Mouse (Mus musculus) midbrain, embryonic 12.5 days (tissue): Measurements from ENCODE around the gene Fgfr2. TPM values are rescaled to one million over a fixed set of nuclear protein-coding genes. Genes with fewer than 3 reads are reported as not detected.

Experiments
- ATAC-seq: fragments of 200-750 bp; cut with Nextera tagmentation; 2 replicates; pipeline ENCODE4 v1.8.0; 2017; ENCODE audit warnings: low read depth, moderate TSS enrichment, moderate library complexity; ENCODE audit not compliant: low FRiP score
- H3K27ac ChIP-seq: fragments of 300-500 bp; sonication (generic); replicated peaks from 2 replicates; pipeline ENCODE4 v1.5.1; 2016; ENCODE audit warnings: mild to moderate bottlenecking
- H3K27me3 ChIP-seq: fragments of 300-500 bp; sonication (generic); 2 replicates; pipeline ENCODE4 v1.6.1; 2016; ENCODE audit warnings: mild to moderate bottlenecking
- H3K36me3 ChIP-seq: fragments of 300-500 bp; sonication (generic); 2 replicates; pipeline ENCODE4 v1.6.1; 2016
- H3K4me1 ChIP-seq: fragments of 300-500 bp; sonication (generic); 2 replicates; pipeline ENCODE4 v1.6.1; 2016
- H3K4me2 ChIP-seq: fragments of 300-500 bp; sonication (generic); replicated peaks from 2 replicates; pipeline ENCODE4 v1.6.1; 2016; ENCODE audit warnings: mild to moderate bottlenecking, moderate library complexity
- H3K4me3 ChIP-seq: fragments of 300-500 bp; sonication (generic); 2 replicates; pipeline ENCODE4 v1.5.1; 2016; ENCODE audit warnings: mild to moderate bottlenecking
- H3K9ac ChIP-seq: fragments of 300-500 bp; sonication (generic); replicated peaks from 2 replicates; pipeline ENCODE4 v1.6.1; 2016; ENCODE audit warnings: mild to moderate bottlenecking, moderate library complexity
- H3K9me3 ChIP-seq: fragments of 300-500 bp; sonication (generic); 2 replicates; pipeline ENCODE4 v1.6.1; 2016; ENCODE audit warnings: mild to moderate bottlenecking
- WGBS: fragments of 180-500 bp; shearing (Covaris S2); methylation state at CpG from one replicate; pipeline ENCODE4 v1.1.7; 2016; 5-methylcytosine and 5-hydroxymethylcytosine counted together
- polyA plus RNA-seq: library from polyadenylated mRNA; unstranded; fragments of >200 nt; fragmentation: Nextera tagmentation; extraction: Ambion mirVana; gene quantifications from 2 replicates; pipeline ENCODE4 v1.2.1, GENCODE M21; 2016

The Fgfr2 gene
- polyA plus RNA-seq, 1 experiment from 2014 or later, result 96.5 TPM

- 94% methylated on average over 2 of the region's 2 CpGs for WGBS
- H3K4me1 ChIP-seq, result peaks cover 4% of the 10 kb centered on the region
- H3K9ac ChIP-seq, result no peak overlapping the region
- no peak overlapping the region for H3K4me2 ChIP-seq
- H3K9me3 ChIP-seq, result no peaks in the 10 kb centered on the region
- H3K4me3 ChIP-seq, result no peak overlapping the region
- no peaks in the 10 kb centered on the region for H3K27me3 ChIP-seq
- no peak for ATAC-seq
- H3K27ac ChIP-seq, result no peak overlapping the region
- H3K36me3 ChIP-seq, result peaks cover 40% of the 10 kb centered on the region
These were observed 2928.1 kb downstream of the Fgfr2 start for GRCm38 (mm10) chr7:130195081-130195480.

GRCm38 (mm10) chr7:130190329-130190975 lies 2932.7 kb downstream of the Fgfr2 start:
- no peak for ATAC-seq
- Histone ChIP-seq H3K27ac (no peak overlapping the region; the same call in 1 of the 2 replicates), H3K4me1 (no peaks in the 10 kb centered on the region; the same call in 1 of the 2 replicates), H3K36me3 (peaks cover 39% of the 10 kb centered on the region), H3K4me2 (no peak overlapping the region), H3K9me3 (no peaks in the 10 kb centered on the region), H3K27me3 (0 out of 2 replicates have a peak, but pooled peaks cover 6% of the 10 kb centered on the region), H3K4me3 (no peak overlapping the region), H3K9ac (no peak overlapping the region)
- 73% methylated on average over 15 of the region's 15 CpGs for WGBS

- no peak overlapping the region for H3K9ac ChIP-seq
- no peak overlapping the region for H3K27ac ChIP-seq
- H3K4me3 ChIP-seq, result no peak overlapping the region
- ATAC-seq, result no peak
- peaks cover 43% of the 10 kb centered on the region for H3K36me3 ChIP-seq
- H3K9me3 ChIP-seq, result no peaks in the 10 kb centered on the region
- WGBS, result 69% methylated on average over 4 of the region's 4 CpGs
- 0 out of 2 replicates have a peak, but pooled peaks cover 9% of the 10 kb centered on the region for H3K27me3 ChIP-seq
- no peaks in the 10 kb centered on the region; the same call in 1 of the 2 replicates for H3K4me1 ChIP-seq
- H3K4me2 ChIP-seq, result no peak overlapping the region
These were observed 2933.2 kb downstream of the Fgfr2 start for GRCm38 (mm10) chr7:130189901-130190300.

- WGBS, result 88% methylated on average over 2 of the region's 2 CpGs
- Histone ChIP-seq H3K4me3 (no peak overlapping the region), H3K36me3 (peaks cover 52% of the 10 kb centered on the region), H3K27ac (no peak overlapping the region), H3K9me3 (no peaks in the 10 kb centered on the region), H3K9ac (no peak overlapping the region), H3K4me2 (no peak overlapping the region), H3K27me3 (0 out of 2 replicates have a peak, but pooled peaks cover 13% of the 10 kb centered on the region), H3K4me1 (no peaks in the 10 kb centered on the region; the same call in 1 of the 2 replicates)
- ATAC-seq, result no peak
These were observed 2935.0 kb downstream of the Fgfr2 start for GRCm38 (mm10) chr7:130188108-130188507.

- WGBS, result 86% methylated on average over 5 of the region's 5 CpGs
- Histone ChIP-seq H3K9ac (no peak overlapping the region), H3K4me3 (no peak overlapping the region), H3K36me3 (peaks cover 56% of the 10 kb centered on the region), H3K4me2 (no peak overlapping the region), H3K27ac (no peak overlapping the region), H3K4me1 (peaks cover 16% of the 10 kb centered on the region), H3K9me3 (no peaks in the 10 kb centered on the region), H3K27me3 (peaks cover 20% of the 10 kb centered on the region; the same call in 1 of the 2 replicates)
- ATAC-seq, result no peak
These were observed 2938.3 kb downstream of the Fgfr2 start for GRCm38 (mm10) chr7:130184864-130185263.

- Histone ChIP-seq H3K4me1 (peaks cover 16% of the 10 kb centered on the region), H3K4me3 (no peak overlapping the region), H3K36me3 (peaks cover 58% of the 10 kb centered on the region), H3K27me3 (peaks cover 21% of the 10 kb centered on the region; the same call in 1 of the 2 replicates), H3K9me3 (no peaks in the 10 kb centered on the region), H3K4me2 (no peak overlapping the region), H3K27ac (no peak overlapping the region), H3K9ac (no peak overlapping the region)
- 72% methylated on average over 5 of the region's 5 CpGs for whole genome bisulfite sequencing
- ATAC-seq, result no peak
These were observed 2939.2 kb downstream of the Fgfr2 start for GRCm38 (mm10) chr7:130183960-130184359.

- no peaks in the 10 kb centered on the region for H3K9me3 ChIP-seq
- H3K4me1 ChIP-seq, result peaks cover 16% of the 10 kb centered on the region
- H3K36me3 ChIP-seq, result peaks cover 64% of the 10 kb centered on the region
- ATAC-seq, result no peak
- peaks cover 25% of the 10 kb centered on the region; the same call in 1 of the 2 replicates for H3K27me3 ChIP-seq
- H3K27ac ChIP-seq, result 0 out of 2 replicates have a peak overlapping the region, but pooled peaks have one; percentile 32
- H3K4me3 ChIP-seq, result peak overlapping the region; percentile 17; the same call in 1 of the 2 replicates
- WGBS, result 14% methylated on average over 18 of the region's 18 CpGs
- peak overlapping the region; percentile 35 for H3K4me2 ChIP-seq
- H3K9ac ChIP-seq, result no peak overlapping the region
These were observed 2940.6 kb downstream of the Fgfr2 start for GRCm38 (mm10) chr7:130182551-130182950.

- no peaks in the 10 kb centered on the region for H3K9me3 ChIP-seq
- H3K27me3 ChIP-seq, result peaks cover 12% of the 10 kb centered on the region; the same call in 1 of the 2 replicates
- peaks cover 16% of the 10 kb centered on the region for H3K4me1 ChIP-seq
- 68% methylated on average over 3 of the region's 3 CpGs for WGBS
- peaks cover 59% of the 10 kb centered on the region for H3K36me3 ChIP-seq
- no peak overlapping the region for H3K4me3 ChIP-seq
- ATAC-seq, result no peak
- H3K9ac ChIP-seq, result no peak overlapping the region
- no peak overlapping the region for H3K4me2 ChIP-seq
- no peak overlapping the region for H3K27ac ChIP-seq
These were observed 2944.2 kb downstream of the Fgfr2 start for GRCm38 (mm10) chr7:130178991-130179390.

GRCm38 (mm10) chr7:130177009-130177408 lies 2946.1 kb downstream of the Fgfr2 start:
- H3K4me2 ChIP-seq, result no peak overlapping the region
- H3K9me3 ChIP-seq, result no peaks in the 10 kb centered on the region
- 85% methylated on average over 5 of the region's 5 CpGs for WGBS
- H3K36me3 ChIP-seq, result peaks cover 66% of the 10 kb centered on the region
- peaks cover 13% of the 10 kb centered on the region for H3K27me3 ChIP-seq
- no peak for ATAC-seq
- peaks cover 8% of the 10 kb centered on the region; the same call in 1 of the 2 replicates for H3K4me1 ChIP-seq
- H3K9ac ChIP-seq, result no peak overlapping the region
- H3K27ac ChIP-seq, result no peak overlapping the region
- no peak overlapping the region for H3K4me3 ChIP-seq

GRCm38 (mm10) chr7:130174525-130174924 lies 2948.6 kb downstream of the Fgfr2 start:
- peaks cover 75% of the 10 kb centered on the region for H3K36me3 ChIP-seq
- 82% methylated on average over 7 of the region's 7 CpGs for WGBS

GRCm38 (mm10) chr7:130173914-130174313 lies 2949.2 kb downstream of the Fgfr2 start:
- 85% methylated on average over 5 of the region's 5 CpGs for WGBS
- Histone ChIP-seq H3K27me3 (peaks cover 30% of the 10 kb centered on the region), H3K9me3 (no peaks in the 10 kb centered on the region), H3K27ac (no peak overlapping the region), H3K9ac (no peak overlapping the region), H3K4me2 (no peak overlapping the region), H3K36me3 (peaks cover 77% of the 10 kb centered on the region), H3K4me3 (no peak overlapping the region), H3K4me1 (peaks cover under 1% of the 10 kb centered on the region)
- ATAC-seq, result no peak

More at GRCm38 (mm10) chr7:130174525-130174924, 2948.6 kb downstream of the Fgfr2 start:
- no peak for ATAC-seq
- Histone ChIP-seq H3K9me3 (no peaks in the 10 kb centered on the region), H3K4me1 (no peaks in the 10 kb centered on the region), H3K4me3 (no peak overlapping the region), H3K4me2 (no peak overlapping the region), H3K9ac (no peak overlapping the region), H3K27ac (no peak overlapping the region), H3K27me3 (peaks cover 27% of the 10 kb centered on the region)

GRCm38 (mm10) chr7:130170144-130170543 lies 2953.0 kb downstream of the Fgfr2 start:
- no peak overlapping the region for H3K9ac ChIP-seq
- H3K4me1 ChIP-seq, result peaks cover 23% of the 10 kb centered on the region
- H3K27ac ChIP-seq, result no peak overlapping the region
- no peak overlapping the region for H3K4me2 ChIP-seq
- no peaks in the 10 kb centered on the region for H3K9me3 ChIP-seq
- no peak overlapping the region for H3K4me3 ChIP-seq
- H3K36me3 ChIP-seq, result peaks cover 52% of the 10 kb centered on the region
- 81% methylated on average over 8 of the region's 8 CpGs for WGBS
- H3K27me3 ChIP-seq, result peaks cover 29% of the 10 kb centered on the region
- no peak for ATAC-seq
